Mouse (Mus musculus) left cerebral cortex, postnatal 4 days (tissue): ENCODE measurements around the gene Akap10. TPM values are rescaled to one million over a fixed set of nuclear protein-coding genes. Genes with fewer than 3 reads are reported as not detected.
"Not testable (repeated sequence)": the region's sequence is repeated elsewhere in the genome, so short reads cannot be mapped to it uniquely, and the experiment has no call there.

Experiments used
- DNase-seq: peaks from one replicate; pipeline ENCODE4 v3.0.0-alpha.2; 2022
- intact Hi-C: fragments of 180-260 bp; cut with DNase I; formaldehyde crosslinking; loops from one replicate; pipeline ENCODE4 v1.15.1; 2025
- total RNA-seq, 2 experiments: library from RNA; stranded (reverse); gene quantifications; 2 replicates each; pipeline ENCODE4 v1.2.3; 2021

Akap10 gene
- total RNA-seq, 2 experiments from 2014 or later = 26.7 to 27.1 TPM

GRCm38 (mm10) chr11:61937761-61938160, 7.7 kb upstream of the Akap10 start:
- intact Hi-C loops = no loop called here
- DNase-seq = no peak

DNA sequence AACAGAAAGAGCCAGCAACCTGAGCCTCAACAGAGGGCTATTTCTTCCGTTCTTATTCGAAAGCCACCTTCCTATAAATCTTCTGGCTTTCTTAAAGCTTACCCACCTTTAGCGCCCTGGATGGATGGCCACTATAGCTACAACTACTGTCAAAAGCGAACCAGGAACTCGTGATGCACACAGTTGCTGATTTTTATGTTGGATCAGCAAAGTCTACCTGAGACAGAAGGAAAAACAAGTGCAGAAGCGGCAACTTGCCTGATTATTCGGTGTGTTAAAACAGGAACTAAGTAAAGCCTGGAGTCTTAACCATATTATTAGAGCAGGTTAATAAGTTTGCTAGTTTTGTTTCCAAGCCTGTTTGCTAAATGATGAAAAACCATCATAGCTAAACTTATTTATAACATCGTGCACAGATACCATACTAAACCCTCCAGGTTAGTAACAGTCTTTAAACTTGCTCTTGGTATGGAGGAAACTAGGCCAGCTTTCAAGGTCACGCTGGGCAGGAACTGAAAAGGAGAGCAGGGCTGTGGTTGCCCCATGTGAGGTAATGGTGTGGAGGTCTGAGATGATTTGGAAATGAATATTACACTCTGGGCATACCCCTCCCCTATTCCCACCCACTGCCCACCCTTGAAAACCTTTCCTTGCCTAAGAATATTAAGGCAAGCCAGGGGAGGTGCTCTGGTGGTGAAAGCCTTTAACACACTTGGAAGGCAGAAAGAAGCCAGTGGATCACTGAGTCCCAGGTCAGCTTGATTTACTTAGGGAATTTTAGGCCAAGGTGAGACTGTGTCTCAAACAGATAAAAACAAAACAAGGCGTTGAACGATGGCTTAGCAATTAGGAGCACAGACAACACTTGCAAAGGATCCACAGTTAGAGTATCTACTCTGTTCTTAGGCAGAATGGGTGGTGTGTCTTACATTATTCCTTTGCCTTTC, 861 bp upstream of the Akap10 start:
- no peak for DNase-seq
- intact Hi-C loops = no loop called here

- intact Hi-C loops = no loop called here
- DNase-seq = no peak
These were observed 542 bp downstream of the Akap10 start for GRCm38 (mm10) chr11:61929323-61930097.

DNA sequence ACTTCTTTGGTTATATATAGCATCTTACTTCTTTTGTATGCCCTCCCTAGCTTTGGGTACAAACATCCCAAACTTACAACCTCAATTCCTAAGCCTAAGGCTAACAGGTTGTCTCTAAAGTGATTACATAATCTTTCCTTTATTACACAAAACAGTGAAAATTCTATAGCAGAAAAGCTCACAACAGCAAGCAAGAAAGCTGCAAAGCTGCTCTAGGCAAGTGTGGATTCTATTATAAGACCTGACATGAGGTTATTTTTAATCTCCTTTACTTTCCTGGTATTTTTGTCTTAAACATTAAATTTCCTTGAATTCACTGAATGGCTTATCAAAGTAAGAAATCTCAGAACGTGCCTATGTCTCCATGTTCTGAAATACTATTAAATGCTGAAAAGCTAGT, 6.7 kb downstream of the Akap10 start:
- intact Hi-C loops = no loop called here
- DNase-seq = no peak

DNA sequence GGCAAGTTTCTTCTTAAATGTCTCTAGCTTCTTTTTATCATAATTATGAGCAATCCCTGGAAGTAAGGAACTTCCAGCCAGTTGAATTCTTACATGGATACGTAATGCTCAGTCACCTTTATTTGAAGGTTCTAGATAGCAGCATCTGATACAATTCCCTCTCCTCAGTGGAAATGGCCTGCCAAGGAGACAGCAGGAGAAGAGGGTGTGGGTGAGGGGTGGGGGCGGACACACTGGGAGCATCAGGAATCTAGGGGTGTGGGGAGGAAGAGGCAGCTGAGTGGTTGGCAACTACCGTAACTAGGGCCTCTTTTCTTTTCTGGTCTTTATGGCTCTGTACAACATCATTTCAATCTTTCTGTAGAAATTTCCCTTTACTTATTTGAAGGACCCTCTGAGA, 10.3 kb downstream of the Akap10 start:
- intact Hi-C loops = no loop called here
- no peak for DNase-seq

GRCm38 (mm10) chr11:61908315-61908714, 21.7 kb downstream of the Akap10 start:
- DNase-seq = no peak

DNA sequence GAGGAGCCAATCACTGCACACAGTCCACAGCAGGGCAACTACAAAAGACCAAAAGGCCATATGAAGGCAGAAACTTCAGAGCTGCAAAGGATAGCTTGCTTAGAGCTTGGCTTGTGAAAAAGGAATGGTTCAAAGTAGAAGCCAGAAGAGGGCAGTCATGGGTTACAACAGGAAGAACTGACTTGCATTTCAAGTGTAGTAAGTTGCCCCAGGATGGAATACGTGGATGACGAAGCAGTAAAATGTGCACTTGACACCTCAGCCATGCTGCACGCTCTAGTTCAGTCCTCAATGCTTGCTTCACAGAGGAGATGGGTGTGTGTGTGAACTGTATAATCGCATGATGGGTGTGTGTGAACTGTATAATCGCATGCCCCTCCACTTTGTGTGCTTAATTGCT, 47.9 kb downstream of the Akap10 start:
- DNase-seq = no peak
- intact Hi-C loops = no loop called here

More at GRCm38 (mm10) chr11:61908315-61908714, 21.7 kb downstream of the Akap10 start:
- intact Hi-C loops = no loop called here

DNA sequence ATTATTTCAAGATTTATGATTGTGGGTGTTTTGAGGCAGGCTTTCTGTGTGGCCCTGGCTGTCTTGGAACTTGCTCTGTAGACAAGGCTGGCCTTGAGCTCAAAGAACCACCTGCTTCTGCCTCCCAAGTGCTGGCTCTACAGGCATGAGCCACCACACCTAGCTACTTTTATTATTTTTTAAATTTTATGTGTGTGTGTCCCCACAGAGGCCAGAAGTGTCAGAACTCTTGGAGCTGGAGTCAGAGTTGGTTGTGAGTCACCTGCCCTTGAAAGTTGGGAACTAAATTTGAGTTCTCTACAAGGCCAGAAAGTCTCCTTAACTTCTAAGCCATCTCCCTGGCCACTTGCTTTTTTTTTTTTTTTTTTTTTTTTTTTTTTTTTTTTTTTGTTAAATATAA, 50.1 kb downstream of the Akap10 start:
- intact Hi-C loops = no loop called here

GRCm38 (mm10) chr11:61871881-61872280, 58.2 kb downstream of the Akap10 start:
- intact Hi-C loops = no loop called here
- no peak for DNase-seq

More for the DNA sequence above, 50.1 kb downstream of the Akap10 start:
- DNase-seq = no peak

- DNase-seq = no peak
- intact Hi-C loops = no loop called here
These were observed 63.2 kb downstream of the Akap10 start for GRCm38 (mm10) chr11:61866856-61867255.

DNA sequence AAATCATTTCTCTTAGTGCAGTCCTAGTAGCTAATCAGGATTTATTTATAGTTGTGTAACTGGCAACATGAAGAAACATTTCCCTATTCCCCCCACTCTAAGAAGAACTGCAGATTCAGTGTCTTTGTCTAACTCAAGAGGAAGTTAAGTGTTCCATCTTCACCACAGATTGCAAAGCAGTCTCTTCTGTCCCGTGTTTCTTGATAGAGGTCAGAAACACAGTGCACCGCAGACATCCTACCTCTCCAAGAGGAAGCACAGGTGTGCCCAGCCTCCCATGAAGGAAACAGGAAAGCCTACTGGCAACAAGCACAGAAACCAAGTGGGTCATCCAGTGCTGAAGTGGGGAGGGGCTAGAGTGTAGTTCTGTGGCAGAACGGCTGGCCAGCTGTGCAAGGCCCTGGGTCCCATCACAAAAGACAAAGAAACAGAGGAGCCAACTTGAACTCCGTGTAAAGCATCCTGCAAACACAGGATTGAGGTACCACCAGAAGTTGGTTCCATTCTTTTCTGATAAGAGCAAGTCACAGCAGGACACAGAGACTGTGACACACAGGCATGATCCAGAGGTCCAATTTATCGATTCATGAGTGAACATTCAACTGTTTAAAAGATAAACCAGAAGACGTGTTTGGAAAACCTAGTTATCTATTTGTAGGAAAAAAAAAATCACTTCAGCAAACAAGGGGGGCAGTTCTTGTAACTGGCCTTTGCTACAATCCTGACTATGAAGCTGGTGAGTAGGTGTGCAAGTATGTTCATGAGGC, 68.1 kb downstream of the Akap10 start:
- DNase-seq = no peak
- intact Hi-C loops = no loop called here

DNA sequence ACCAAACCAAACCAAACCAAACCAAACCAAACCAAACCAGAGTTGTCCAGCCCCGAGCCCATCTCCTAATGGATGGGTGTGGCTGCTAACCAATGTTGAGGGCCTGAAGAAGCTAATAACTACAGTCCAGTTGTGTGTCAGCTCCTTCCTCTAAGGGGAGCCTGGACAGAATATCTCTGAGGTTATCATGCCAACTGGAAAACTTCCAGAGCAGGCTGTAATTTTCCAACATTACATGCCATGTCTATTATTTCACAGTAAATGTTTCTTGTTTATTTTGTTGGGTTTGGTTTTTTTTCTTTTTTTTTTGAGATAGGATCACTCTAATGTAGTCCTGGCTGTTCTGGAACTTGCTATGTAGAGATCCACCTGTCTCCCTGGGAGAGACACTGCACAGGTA, 70.7 kb downstream of the Akap10 start:
- intact Hi-C loops = no loop called here
- no peak for DNase-seq

DNA sequence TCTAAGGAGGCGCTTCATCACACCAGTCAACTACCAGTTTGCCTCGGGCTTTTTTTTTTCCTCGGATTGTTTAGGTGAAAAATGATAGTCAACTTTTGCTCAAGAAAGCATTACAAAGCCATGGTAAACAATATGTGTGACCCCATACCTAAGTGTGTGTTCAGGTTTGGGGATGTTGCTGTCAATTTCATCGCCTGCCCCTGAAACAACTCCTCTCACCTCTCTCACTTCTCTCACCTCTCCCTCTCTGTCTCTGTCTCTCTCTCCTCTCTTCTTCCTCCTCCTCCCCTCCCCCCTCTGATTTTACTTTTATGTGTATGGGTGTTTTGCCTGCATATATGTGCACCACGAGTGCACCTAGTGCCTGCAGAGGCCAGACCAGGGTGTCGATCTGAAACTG, 74.5 kb downstream of the Akap10 start:
- intact Hi-C loops = no loop called here
- no peak for DNase-seq

- intact Hi-C loops = no loop called here
- peak; percentile 88 for DNase-seq
These were observed 75.1 kb downstream of the Akap10 start, which contains the start of gene Ulk2 for GRCm38 (mm10) chr11:61854988-61855411. Ulk2 (minus strand) TSS chr11:61855073.

DNA sequence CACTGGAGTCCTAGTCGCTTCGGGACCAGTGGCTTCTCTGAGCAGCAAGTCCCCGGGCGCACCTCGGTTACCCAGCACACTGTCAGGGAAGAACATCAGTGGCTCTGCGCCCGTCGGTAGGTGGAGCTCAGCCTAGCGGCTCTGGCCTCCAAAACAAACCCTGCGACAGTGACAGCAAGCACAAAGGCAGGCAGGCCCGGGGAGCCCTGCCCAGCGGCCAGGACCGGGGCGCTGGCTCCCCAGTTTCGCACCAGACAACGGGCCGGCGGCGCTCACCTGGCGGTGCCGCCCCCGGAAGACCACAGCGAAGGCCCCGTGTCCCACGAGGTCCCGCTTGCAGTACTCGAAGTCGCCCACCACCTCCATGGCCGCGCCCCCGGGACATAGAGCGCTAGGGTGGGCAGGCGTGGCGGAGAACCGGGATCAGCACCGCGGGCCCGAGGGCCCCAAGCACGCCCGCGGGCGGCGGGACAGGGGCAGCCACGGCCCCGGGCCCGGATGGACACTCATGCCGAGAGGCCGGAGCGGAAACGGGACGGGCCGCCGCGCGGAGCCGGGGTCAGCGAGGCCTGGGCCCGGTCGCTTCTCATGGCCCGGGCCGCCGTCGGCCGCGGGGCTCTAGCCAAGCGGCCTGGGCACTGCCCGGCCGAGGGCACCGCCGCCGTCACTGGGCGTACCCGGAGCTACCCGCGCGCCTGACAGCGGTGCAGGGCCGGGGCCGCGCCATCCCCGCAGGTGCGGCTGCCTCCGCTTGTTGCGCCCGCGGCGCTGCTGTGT, 75.7 kb downstream of the Akap10 start:
- peak; percentile 85 for DNase-seq
- intact Hi-C loops = no loop called here

- intact Hi-C loops = no loop called here
These were observed 76.4 kb downstream of the Akap10 start for GRCm38 (mm10) chr11:61853659-61854058.

DNA sequence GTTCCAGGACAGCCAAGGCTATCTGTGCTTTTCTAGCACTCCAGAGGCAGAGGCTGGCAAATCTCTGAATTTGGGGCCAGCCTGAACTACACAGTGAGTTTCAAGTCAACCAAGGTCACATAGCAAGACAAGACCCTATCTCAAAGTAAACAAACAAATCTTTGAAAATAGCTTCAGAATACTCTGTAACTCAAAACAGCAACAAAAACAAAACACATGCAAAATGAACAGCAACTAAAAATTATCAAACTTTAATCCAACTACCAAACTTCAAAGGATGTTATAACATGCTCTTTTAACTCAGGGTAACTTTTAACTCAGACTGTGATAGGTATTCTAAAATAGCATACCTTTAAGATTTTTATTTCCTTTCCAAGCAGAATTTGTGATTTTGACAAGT, 77.1 kb downstream of the Akap10 start:
- no peak for DNase-seq
- intact Hi-C loops = no loop called here

More at GRCm38 (mm10) chr11:61853659-61854058, 76.4 kb downstream of the Akap10 start:
- DNase-seq = no peak

DNA sequence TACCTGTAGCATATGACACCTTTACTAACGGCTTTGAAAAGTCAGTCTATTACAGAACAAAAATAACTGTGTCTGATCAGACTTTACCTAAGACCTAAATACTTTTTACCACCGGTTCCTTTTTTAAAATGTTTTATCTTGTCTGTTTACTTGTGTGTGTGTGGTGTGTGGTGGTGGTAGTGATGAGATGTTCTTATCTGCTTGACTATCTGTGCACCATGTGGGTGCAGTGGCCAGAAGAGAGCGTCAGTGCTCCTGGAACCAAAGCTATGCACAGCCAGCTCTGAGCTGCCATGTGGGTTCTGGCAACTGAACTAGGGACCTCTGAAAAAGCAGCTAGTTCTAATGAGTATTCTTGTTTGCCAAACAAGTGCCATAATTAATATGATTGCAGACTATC, 78.9 kb downstream of the Akap10 start:
- no peak for DNase-seq
- intact Hi-C loops = no loop called here

DNA sequence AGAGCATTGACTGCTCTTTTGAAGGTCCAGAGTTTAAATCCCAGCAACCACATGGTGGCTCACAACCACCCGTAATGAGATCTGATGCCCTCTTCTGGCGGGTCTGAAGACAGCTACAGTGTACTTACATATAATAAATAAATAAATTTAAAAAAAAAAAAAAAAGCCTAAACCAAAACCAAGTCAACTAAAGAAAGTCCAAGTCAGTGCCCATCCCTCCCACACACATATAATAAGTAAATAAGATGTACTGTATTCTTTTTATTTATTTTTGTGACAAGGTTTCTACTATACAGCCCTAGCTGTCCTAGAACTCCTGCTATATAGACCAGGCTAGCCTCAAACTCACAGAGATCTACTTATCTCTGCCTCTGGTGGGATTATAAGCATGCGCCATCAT, 89.4 kb downstream of the Akap10 start:
- DNase-seq, intact Hi-C loops: not testable (repeated sequence)

GRCm38 (mm10) chr11:61839940-61840339, 90.1 kb downstream of the Akap10 start:
- no peak for DNase-seq
- intact Hi-C loops = no loop called here
